Mouse (Mus musculus) embryonic fibroblast, embryonic 13.5 days (primary cell): ENCODE data around the gene H2-T22.

Source experiments
- CTCF ChIP-seq: IDR thresholded peaks from 2 replicates; pipeline ENCODE4 v1.5.1; 2011; ENCODE audit warnings: mild to moderate bottlenecking, control low read depth, low read length, moderate library complexity, borderline replicate concordance; ENCODE audit not compliant: insufficient read depth
- POLR2A ChIP-seq: IDR thresholded peaks from 2 replicates; pipeline ENCODE4 v1.6.1; 2011; ENCODE audit warnings: low read depth, mild to moderate bottlenecking, control low read depth, low read length, moderate library complexity

GRCm38 (mm10) chr17:35999356-35999755 lies 43.2 kb downstream of the H2-T22 start:
- TF ChIP-seq CTCF (no peak), POLR2A (no peak)
